Mouse (Mus musculus) left cerebral cortex, postnatal 25 days (tissue): ENCODE results near the gene Ptger4. TPM values are rescaled to one million over a fixed set of nuclear protein-coding genes. Genes with fewer than 3 reads are reported as not detected.

Experiments
- DNase-seq, 2 experiments: peaks; one replicate each; pipeline ENCODE4 v3.0.0; 2022; ENCODE audit warnings: low spot score in 2 of 2, mixed read lengths in 1 of 2
- intact Hi-C: fragments of 180-260 bp; cut with DNase I; formaldehyde crosslinking; loops from one replicate; pipeline ENCODE4 v1.15.1; 2025
- total RNA-seq, 2 experiments: library from RNA; stranded (reverse); gene quantifications; 2 replicates each; pipeline ENCODE4 v1.2.3; 2021

The Ptger4 gene
- total RNA-seq, 2 experiments from 2014 or later, result 1.1 to 1.5 TPM

DNA sequence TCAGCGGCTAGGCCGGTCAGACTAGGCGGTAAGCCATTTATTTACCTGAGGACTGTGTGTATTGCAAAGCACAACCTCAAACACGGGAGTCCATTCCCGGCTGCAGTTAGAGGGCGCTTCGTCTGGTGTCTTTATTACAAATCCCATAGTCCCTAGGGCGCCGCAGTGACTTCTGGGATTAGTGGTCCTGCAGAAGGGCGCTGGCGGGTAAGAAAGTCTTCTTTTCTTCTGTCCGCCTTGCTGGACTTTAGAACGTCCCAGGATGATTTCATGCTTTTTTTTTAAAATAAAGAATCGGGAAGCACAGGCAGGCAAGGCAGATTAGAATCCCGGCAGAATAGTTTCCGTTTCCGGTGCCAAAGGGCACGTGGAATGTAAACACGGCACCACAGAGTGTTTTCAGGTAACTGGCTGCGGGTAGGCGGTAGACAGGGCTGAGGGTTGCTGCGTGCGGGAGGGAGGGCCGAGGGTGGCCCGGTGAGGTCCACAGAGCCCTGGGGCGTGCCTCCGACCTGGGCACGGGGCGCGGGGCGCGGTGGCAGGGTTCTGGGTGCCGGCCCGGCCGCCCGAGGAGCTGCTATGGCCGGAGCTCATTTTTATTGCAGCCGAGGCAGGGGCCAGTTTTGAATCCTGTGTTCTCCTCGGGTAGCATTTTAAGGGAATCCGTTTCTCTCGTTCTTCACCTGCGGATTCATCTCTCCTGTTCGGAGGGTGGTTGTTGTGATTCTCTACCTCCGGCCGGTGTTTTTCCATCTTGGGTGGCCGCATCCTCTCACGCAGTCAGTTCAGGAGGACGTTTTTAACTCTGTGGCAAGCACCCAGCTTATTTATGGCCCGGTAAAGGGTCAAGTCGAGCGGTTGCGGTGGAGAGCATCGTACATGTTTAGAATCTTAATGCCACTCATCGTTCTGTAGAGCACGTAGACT, 58.4 kb downstream of the Ptger4 start, which contains the start of gene Ttc33:
Gene Ttc33, plus strand, starts transcription at position 160 of the 927 bp plus-strand sequence.
- intact Hi-C loops, result loop anchor here (2.0 to 5.0 kb wide), 3 partner anchors 41 to 1022 kb away; partner anchors contain the start of gene Rpl37
- DNase-seq, result peak; percentile 87

GRCm38 (mm10) chr15:5184668-5185330, 59.2 kb downstream of the Ptger4 start:
- peak; percentile 11 to 18 for DNase-seq
- intact Hi-C loops, result loop anchor here (2.0 to 5.0 kb wide), 3 partner anchors 40 to 1023 kb away; partner anchors contain the start of gene Rpl37

- intact Hi-C loops, result no loop called here
Observed at GRCm38 (mm10) chr15:5173217-5173820, 70.7 kb downstream of the Ptger4 start.

DNA sequence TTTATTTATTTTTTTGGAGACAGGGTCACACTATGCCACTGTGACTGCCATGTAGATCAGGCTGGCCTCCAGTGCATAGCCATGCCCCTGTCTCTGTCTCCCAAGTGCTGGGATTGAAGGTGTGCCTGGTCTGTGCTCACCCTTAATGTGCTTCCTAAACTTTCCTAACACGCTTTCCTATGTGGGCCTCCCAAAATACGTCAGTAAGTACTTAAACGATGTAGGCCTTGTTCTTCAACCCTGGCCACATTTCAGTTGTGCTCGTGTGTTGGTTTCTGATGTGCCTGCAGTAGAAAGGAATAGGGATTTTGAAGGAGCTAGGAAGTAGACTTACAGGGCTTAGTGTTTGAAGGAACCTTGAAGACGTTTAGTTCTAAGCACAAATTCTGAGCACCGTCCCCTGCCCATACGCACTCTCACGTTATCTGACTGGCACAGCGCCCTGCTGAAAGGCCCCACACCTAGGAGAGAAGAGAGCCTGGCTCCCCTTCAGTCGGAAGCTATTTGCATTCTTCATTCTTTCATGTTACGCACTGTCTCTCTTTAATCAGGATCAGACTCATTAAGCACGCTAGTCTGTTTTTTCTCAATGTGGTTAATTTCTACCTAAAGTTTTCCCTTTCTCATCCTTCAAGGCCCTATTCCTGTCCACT, 78.7 kb downstream of the Ptger4 start:
- intact Hi-C loops, result no loop called here
- no peak for DNase-seq

More at GRCm38 (mm10) chr15:5173217-5173820, 70.7 kb downstream of the Ptger4 start:
- no peak for DNase-seq

DNA sequence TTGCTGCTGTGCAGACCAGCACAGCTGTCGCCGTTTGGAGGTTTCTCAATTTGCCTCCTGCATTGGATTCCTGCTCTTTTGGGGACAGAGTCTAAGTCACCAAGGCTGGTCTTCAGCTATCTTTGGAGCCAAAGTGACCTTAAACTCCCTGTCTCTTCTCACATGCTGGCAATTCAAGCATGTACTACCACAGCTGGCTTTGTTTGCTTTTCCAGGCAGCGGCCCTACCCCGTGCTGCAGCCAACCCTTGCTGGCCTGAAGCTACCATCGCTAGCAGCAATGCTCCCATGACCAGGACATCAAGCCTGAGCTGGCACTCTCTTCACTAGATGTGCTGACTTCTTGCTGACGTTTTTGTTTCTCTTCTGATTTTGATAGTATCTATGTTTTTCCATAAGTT, 85.2 kb downstream of the Ptger4 start:
- DNase-seq, result no peak
- intact Hi-C loops, result no loop called here

DNA sequence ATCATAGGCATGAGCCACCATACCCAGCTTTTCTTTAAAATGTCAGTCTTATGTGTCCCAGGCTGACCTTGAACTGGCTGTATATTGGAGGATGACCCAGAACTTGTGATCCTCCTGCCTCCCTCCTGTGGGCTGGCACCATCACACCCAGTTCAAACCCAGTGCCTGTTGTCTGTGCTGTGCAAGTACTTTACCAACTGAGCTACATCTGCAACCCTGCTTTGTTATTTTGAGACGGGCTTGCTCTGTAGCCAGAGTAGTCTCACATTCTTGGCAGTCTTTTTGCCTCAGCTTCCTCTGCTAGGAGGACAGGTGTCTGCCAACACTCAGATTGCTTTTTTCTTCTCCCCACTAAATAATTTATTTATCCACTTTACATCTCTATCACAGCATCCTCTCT, 86.6 kb downstream of the Ptger4 start:
- peak in 1 of 2 experiments; percentile 21 for DNase-seq
- intact Hi-C loops, result no loop called here

Other genes with a start within 250 kb of the Ptger4 start
- gene C7, start 180.4 kb downstream of the Ptger4 start, total RNA-seq, result 1 to 10 TPM in 1 of 2 experiments, under 1 TPM in 1; 0.64 to 1.1 TPM
- 1 to 10 TPM; 1.3 to 2.1 TPM for gene Card6, start 135.6 kb downstream of the Ptger4 start, total RNA-seq
- gene Rpl37, start 127.5 kb downstream of the Ptger4 start, total RNA-seq, result 100 to 1,000 TPM; 237 to 247 TPM
- 10 to 100 TPM; 18.8 to 19.2 TPM for gene Prkaa1, start 100.3 kb downstream of the Ptger4 start, total RNA-seq
- 10 to 100 TPM; 74.6 to 75.6 TPM for gene Ttc33, start 58.7 kb downstream of the Ptger4 start, total RNA-seq